Mouse (Mus musculus) heart, adult 2 months (tissue): ENCODE results near the gene Abhd8. TPM values are rescaled to one million over a fixed set of nuclear protein-coding genes. Genes with fewer than 3 reads are reported as not detected.

Experiments
- DNase-seq, 2 experiments: peaks; one replicate each; pipeline ENCODE4 v3.0.0; 2021
- H3K27ac ChIP-seq: fragments of 200-600 bp; 2 replicates; pipeline ENCODE4 v1.8.1; 2022
- H3K27me3 ChIP-seq: fragments of 200-500 bp; 2 replicates; pipeline ENCODE4 v1.6.1; 2012; ENCODE audit warnings: mild to moderate bottlenecking, low read length, inconsistent platforms, mixed read lengths; ENCODE audit not compliant: control insufficient read depth, insufficient read depth
- H3K36me3 ChIP-seq: fragments of 200-500 bp; 2 replicates; pipeline ENCODE4 v1.6.1; 2012; ENCODE audit warnings: low read length, inconsistent platforms; ENCODE audit not compliant: control insufficient read depth, insufficient read depth
- H3K4me1 ChIP-seq: fragments of 200-500 bp; 2 replicates; pipeline ENCODE4 v1.6.1; 2011; ENCODE audit warnings: low read length; ENCODE audit not compliant: control insufficient read depth, insufficient read depth
- H3K4me3 ChIP-seq: fragments of 200-600 bp; 2 replicates; pipeline ENCODE4 v1.8.1; 2022
- H3K79me2 ChIP-seq: fragments of 200-500 bp; replicated peaks from 2 replicates; pipeline ENCODE4 v1.6.1; 2012; ENCODE audit warnings: mild to moderate bottlenecking, inconsistent platforms, low read length, moderate library complexity, mixed read lengths; ENCODE audit not compliant: control insufficient read depth, insufficient read depth
- H3K9ac ChIP-seq: fragments of 200-500 bp; 2 replicates; pipeline ENCODE4 v1.6.1; 2012; ENCODE audit warnings: low read depth, mild to moderate bottlenecking, control low read depth, inconsistent platforms, low read length, mixed read lengths
- CTCF ChIP-seq: fragments of 200-600 bp; IDR thresholded peaks from 2 replicates; pipeline ENCODE4 v1.8.1; 2022; ENCODE audit warnings: antibody characterized with exemption, mild to moderate bottlenecking, moderate library complexity
- EP300 ChIP-seq: fragments of 200-500 bp; IDR thresholded peaks from 2 replicates; pipeline ENCODE4 v1.6.1; 2011; ENCODE audit warnings: low read depth, low read length, control low read depth; ENCODE audit not compliant: insufficient read depth
- POLR2A ChIP-seq: fragments of 200-500 bp; IDR thresholded peaks from 2 replicates; pipeline ENCODE4 v1.6.1; 2011; ENCODE audit warnings: mild to moderate bottlenecking, low read depth, low read length, control low read depth; ENCODE audit not compliant: insufficient read depth
- WGBS: fragments of 180-500 bp; shearing (Covaris S2); methylation state at CpG from one replicate; pipeline ENCODE4 v1.1.7; 2018; 5-methylcytosine and 5-hydroxymethylcytosine counted together
- intact Hi-C: fragments of 180-260 bp; cut with DNase I; formaldehyde crosslinking; loops from one replicate; pipeline ENCODE4 v1.15.1; 2025
- polyA plus RNA-seq: library from polyadenylated mRNA; depleted of rRNA; stranded (reverse); fragments of >200 nt; gene quantifications from 2 replicates; pipeline ENCODE4 v1.2.3, GENCODE M21; 2012
- total RNA-seq, 2 experiments: library from RNA; stranded (reverse); gene quantifications; 2 replicates each; pipeline ENCODE4 v1.2.3; 2021

The Abhd8 gene
- total and polyA plus RNA-seq, 3 experiments: 25.8 to 30.4 (median 26.5) TPM

DNA sequence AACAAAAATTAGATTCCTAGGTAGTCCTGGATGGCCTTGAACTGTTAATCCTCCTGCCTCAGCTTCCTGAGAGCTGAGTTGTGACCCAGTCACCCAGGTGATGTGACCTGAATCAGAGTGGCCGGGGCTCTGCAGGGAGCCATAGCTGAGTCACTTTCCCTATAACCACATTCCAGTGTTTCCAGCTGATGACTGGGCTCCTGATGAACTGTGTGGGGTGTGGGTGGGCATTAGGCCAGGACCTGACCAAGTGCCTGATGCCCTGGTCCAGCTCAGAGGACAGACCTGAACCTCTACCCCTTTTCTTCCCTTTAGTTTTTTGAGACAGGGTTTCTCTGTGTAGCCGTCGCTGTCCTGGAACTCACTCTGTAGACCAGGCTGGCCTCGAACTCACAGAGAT, 41.9 kb upstream of the Abhd8 start:
- WGBS: 95% methylated on average over 4 of the region's 4 CpGs
- H3K4me1 ChIP-seq: peaks cover 2% of the 10 kb centered on the region; the same call in 1 of the 2 replicates
- H3K4me3 ChIP-seq: no peak overlapping the region
- intact Hi-C loops: no loop called here
- no peak overlapping the region for H3K9ac ChIP-seq
- DNase-seq: no peak
- no peaks in the 10 kb centered on the region for H3K27me3 ChIP-seq
- no peak overlapping the region for H3K27ac ChIP-seq
- H3K36me3 ChIP-seq: no peaks in the 10 kb centered on the region
- TF ChIP-seq EP300: no peak
- TF ChIP-seq CTCF: no peak
- no peak for TF ChIP-seq POLR2A
- H3K79me2 ChIP-seq: no peaks in the 10 kb centered on the region

- Histone ChIP-seq H3K79me2 (no peaks in the 10 kb centered on the region), H3K27ac (no peak overlapping the region), H3K4me3 (no peak overlapping the region), H3K36me3 (no peaks in the 10 kb centered on the region), H3K27me3 (no peaks in the 10 kb centered on the region), H3K4me1 (peaks cover 4% of the 10 kb centered on the region), H3K9ac (no peak overlapping the region)
- intact Hi-C loops: no loop called here
- no peak for TF ChIP-seq EP300
- no peak for TF ChIP-seq POLR2A
- no peak for TF ChIP-seq CTCF
- DNase-seq: no peak
- 93% methylated on average over 4 of the region's 4 CpGs for WGBS
Observed at GRCm38 (mm10) chr8:71504349-71504748, 40.9 kb upstream of the Abhd8 start.

DNA sequence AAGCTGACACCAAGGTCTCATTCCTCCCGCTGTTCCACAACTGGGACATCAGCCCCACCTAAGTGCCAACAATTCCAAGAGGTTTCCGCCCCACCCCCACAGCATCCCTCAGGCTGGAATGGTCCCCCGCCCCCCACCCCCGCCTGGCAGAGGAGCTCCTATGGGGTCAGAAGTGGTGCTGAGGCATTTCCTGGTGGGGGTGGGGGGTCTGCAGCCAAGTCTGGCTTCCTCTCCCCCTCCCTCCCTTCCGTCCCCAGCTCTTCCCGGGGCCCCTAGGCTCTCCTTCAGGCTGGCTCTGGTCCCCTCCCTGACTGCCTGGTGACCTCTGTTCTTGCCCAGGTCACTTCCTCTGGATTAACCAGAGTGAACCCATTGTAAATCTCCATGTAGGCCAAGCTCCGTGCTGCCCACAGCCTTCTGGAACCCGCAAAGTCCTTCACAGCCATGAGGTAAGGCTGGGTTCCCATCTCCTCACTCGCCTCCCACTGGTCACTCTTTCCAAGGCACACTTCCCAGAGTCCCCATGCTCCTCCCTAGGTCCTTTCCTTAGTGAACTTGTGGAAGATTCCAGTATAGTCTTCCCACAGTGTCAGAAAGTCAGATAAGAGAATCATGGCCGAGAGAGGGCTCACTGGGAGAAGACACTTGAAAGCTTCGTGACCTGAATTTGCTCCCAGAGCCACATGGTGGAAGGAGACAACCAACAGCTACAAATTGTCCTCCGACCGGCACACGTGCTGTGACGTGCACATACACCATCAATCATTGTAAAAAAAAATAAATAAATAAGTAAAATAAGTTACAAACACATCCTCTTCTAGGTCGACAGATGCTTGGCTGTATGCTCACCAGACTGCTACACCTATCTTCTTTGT, 35.6 kb upstream of the Abhd8 start:
- H3K4me1 ChIP-seq: peaks cover 29% of the 10 kb centered on the region
- H3K36me3 ChIP-seq: peaks cover 2% of the 10 kb centered on the region; the same call in 1 of the 2 replicates
- no peak overlapping the region for H3K9ac ChIP-seq
- DNase-seq: no peak
- no peak for TF ChIP-seq CTCF
- no peak for TF ChIP-seq POLR2A
- no peak for TF ChIP-seq EP300
- peak overlapping the region; percentile 59 for H3K27ac ChIP-seq
- H3K4me3 ChIP-seq: no peak overlapping the region
- no peaks in the 10 kb centered on the region for H3K79me2 ChIP-seq
- intact Hi-C loops: loop anchor here (5.0 kb wide), 1 partner anchor 93 kb away; the partner anchor contains the start of gene Pgls
- WGBS: 36% methylated on average over 16 of the region's 16 CpGs
- no peaks in the 10 kb centered on the region for H3K27me3 ChIP-seq

GRCm38 (mm10) chr8:71497881-71498501, 34.5 kb upstream of the Abhd8 start:
- Histone ChIP-seq H3K79me2 (no peaks in the 10 kb centered on the region), H3K4me3 (no peak overlapping the region), H3K9ac (no peak overlapping the region), H3K36me3 (peaks cover 2% of the 10 kb centered on the region; the same call in 1 of the 2 replicates), H3K4me1 (peaks cover 29% of the 10 kb centered on the region), H3K27me3 (no peaks in the 10 kb centered on the region), H3K27ac (peak overlapping the region; percentile 85)
- TF ChIP-seq CTCF: 0 out of 2 replicates have a peak, but pooled peaks have one; percentile 13
- 0 out of 2 replicates have a peak, but pooled peaks have one; percentile 46 for TF ChIP-seq EP300
- TF ChIP-seq POLR2A: no peak
- WGBS: 33% methylated on average over 15 of the region's 15 CpGs
- peak; percentile 66 to 72 for DNase-seq
- intact Hi-C loops: loop anchor here (1.0 to 5.0 kb wide), 2 partner anchors 9 to 94 kb away; partner anchors contain the start of gene Pgls

- intact Hi-C loops: loop anchor here (1.0 to 5.0 kb wide), 2 partner anchors 10 to 95 kb away; partner anchors contain the start of gene Pgls
- WGBS: 89% methylated on average over 1 of the region's 1 CpGs
- H3K27ac ChIP-seq: peak overlapping the region; percentile 85
- TF ChIP-seq POLR2A (no peak), EP300 (no peak), CTCF (no peak)
- H3K36me3 ChIP-seq: peaks cover 2% of the 10 kb centered on the region; the same call in 1 of the 2 replicates
- no peaks in the 10 kb centered on the region for H3K79me2 ChIP-seq
- no peak for DNase-seq
- peaks cover 29% of the 10 kb centered on the region for H3K4me1 ChIP-seq
- no peak overlapping the region for H3K4me3 ChIP-seq
- H3K9ac ChIP-seq: no peak overlapping the region
- H3K27me3 ChIP-seq: no peaks in the 10 kb centered on the region
Observed at GRCm38 (mm10) chr8:71497077-71497645, 33.7 kb upstream of the Abhd8 start.

GRCm38 (mm10) chr8:71496481-71496880, 33.0 kb upstream of the Abhd8 start:
- Histone ChIP-seq H3K9ac (no peak overlapping the region), H3K27ac (peak overlapping the region; percentile 85), H3K79me2 (no peaks in the 10 kb centered on the region), H3K27me3 (no peaks in the 10 kb centered on the region), H3K4me3 (no peak overlapping the region; the same call in 1 of the 2 replicates), H3K36me3 (peaks cover 2% of the 10 kb centered on the region; the same call in 1 of the 2 replicates), H3K4me1 (peaks cover 29% of the 10 kb centered on the region)
- intact Hi-C loops: loop anchor here (5.0 kb wide), 1 partner anchor 96 kb away; the partner anchor contains the start of gene Pgls
- DNase-seq: peak; percentile 94
- TF ChIP-seq CTCF (peak; percentile 69), POLR2A (no peak), EP300 (peak; percentile 70; the same call in 1 of the 2 replicates)
- 3% methylated on average over 11 of the region's 11 CpGs for WGBS
